Mouse (Mus musculus) liver, embryonic 11.5 days (tissue): ENCODE data around the gene Tspyl3. TPM values are rescaled to one million over a fixed set of nuclear protein-coding genes. Genes with fewer than 3 reads are reported as not detected.
A peak's percentile ranks its signal among the peaks of the same experiment; 100 is the strongest.

ENCODE experiments used
- ATAC-seq: fragments of 200-750 bp; cut with Nextera tagmentation; replicated peaks from 2 replicates; pipeline ENCODE4 v1.8.0; 2017; ENCODE audit warnings: moderate number of reproducible peaks, mild to moderate bottlenecking, moderate TSS enrichment, moderate library complexity; ENCODE audit not compliant: low FRiP score
- DNase-seq: peaks from one replicate; pipeline ENCODE4 v3.0.0-alpha.2; 2017; ENCODE audit warnings: low spot score
- H3K27ac ChIP-seq: fragments of 300-500 bp; sonication (generic); 2 replicates; pipeline ENCODE4 v1.5.1; 2014; ENCODE audit warnings: mild to moderate bottlenecking, low read depth, low read length, control low read depth
- H3K27me3 ChIP-seq: fragments of 300-500 bp; sonication (generic); replicated peaks from 2 replicates; pipeline ENCODE4 v1.6.1; 2014; ENCODE audit warnings: low read length, mixed read lengths; ENCODE audit not compliant: control insufficient read depth, insufficient read depth
- H3K36me3 ChIP-seq: fragments of 300-500 bp; sonication (generic); 2 replicates; pipeline ENCODE4 v1.6.1; 2014; ENCODE audit warnings: mild to moderate bottlenecking, low read length, moderate library complexity, mixed read lengths; ENCODE audit not compliant: control insufficient read depth, insufficient read depth
- H3K4me1 ChIP-seq: fragments of 300-500 bp; sonication (generic); replicated peaks from 2 replicates; pipeline ENCODE4 v1.6.1; 2014; ENCODE audit warnings: low read length, mixed read lengths; ENCODE audit not compliant: control insufficient read depth, insufficient read depth
- H3K4me2 ChIP-seq: fragments of 300-500 bp; sonication (generic); 2 replicates; pipeline ENCODE4 v1.6.1; 2014; ENCODE audit warnings: mild to moderate bottlenecking, control low read depth, moderate library complexity
- H3K4me3 ChIP-seq: fragments of 300-500 bp; sonication (generic); 2 replicates; pipeline ENCODE4 v1.5.1; 2014; ENCODE audit warnings: low read depth, low read length, control low read depth
- H3K9ac ChIP-seq: fragments of 300-500 bp; sonication (generic); 2 replicates; pipeline ENCODE4 v1.6.1; 2014; ENCODE audit warnings: low read depth, low read length, control low read depth
- H3K9me3 ChIP-seq: fragments of 300-500 bp; sonication (generic); 2 replicates; pipeline ENCODE4 v1.6.1; 2016; ENCODE audit warnings: low read length, inconsistent platforms, mixed read lengths; ENCODE audit not compliant: control insufficient read depth
- WGBS: fragments of 180-500 bp; shearing (Covaris S2); extraction: QIAGEN DNeasy Blood & Tissue Kit; methylation state at CpG from one replicate; pipeline ENCODE4 v1.1.7; 2014; 5-methylcytosine and 5-hydroxymethylcytosine counted together
- polyA plus RNA-seq: library from polyadenylated mRNA; unstranded; fragments of >200 nt; fragmentation: Nextera tagmentation; extraction: Ambion mirVana; gene quantifications from 2 replicates; pipeline ENCODE4 v1.2.1, GENCODE M21; 2014

The Tspyl3 gene
- polyA plus RNA-seq, 1 experiment from 2014 or later, result 6.8 TPM

DNA sequence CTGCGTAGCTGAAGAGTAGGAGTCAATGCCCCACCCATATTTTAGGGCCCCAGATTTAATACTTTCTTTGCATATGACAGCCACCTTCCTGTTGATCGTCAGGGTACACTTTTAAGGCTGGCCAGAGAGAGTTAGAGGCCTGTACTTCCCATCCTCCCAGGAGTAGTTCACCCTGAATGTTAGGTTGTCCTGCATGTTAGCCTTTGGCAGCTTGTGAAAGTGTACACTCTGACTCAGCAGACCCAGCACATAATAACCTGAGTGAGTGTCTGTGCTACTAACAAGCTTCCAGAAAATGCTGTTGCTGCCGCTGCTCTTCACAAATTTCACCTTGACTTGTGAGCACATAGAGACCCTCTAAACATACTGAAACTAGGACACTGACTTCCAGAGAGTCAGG lies 48.1 kb downstream of the Tspyl3 start:
- no peak overlapping the region for H3K4me3 ChIP-seq
- WGBS, result 87% methylated on average over 3 of the region's 3 CpGs

DNA sequence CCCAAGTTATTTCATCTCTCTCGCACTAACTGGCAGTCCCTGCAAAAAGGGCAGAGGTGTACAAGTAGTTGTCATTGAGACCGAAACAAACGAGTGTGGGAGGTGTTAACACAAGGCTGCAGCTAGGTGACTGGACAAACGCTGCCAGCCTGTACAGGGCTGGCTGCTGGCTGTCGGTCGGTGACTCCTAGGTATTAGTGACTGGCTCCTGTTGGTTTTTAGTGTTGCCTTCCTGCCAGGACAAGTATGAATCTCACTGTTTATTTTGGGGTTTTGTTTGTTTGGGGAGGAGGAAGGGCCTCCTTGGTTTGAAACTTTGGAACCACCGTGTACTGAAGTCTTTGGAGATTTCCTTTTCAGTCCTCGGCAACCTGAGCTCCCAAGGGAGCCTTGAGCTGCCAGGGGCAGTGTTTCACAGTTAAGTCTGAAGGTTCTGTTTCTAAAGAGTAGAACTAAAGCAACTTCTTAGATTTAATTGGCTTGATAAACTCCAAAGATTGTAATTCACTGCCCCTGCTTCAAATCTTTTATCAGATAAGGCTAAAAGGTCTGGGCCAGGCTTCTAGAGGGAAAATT lies 49.2 kb downstream of the Tspyl3 start:
- Histone ChIP-seq H3K27me3 (no peaks in the 10 kb centered on the region), H3K27ac (no peak overlapping the region), H3K4me1 (no peaks in the 10 kb centered on the region; the same call in 1 of the 2 replicates), H3K4me2 (no peak overlapping the region), H3K9me3 (no peaks in the 10 kb centered on the region), H3K4me3 (no peak overlapping the region), H3K36me3 (peaks cover 8% of the 10 kb centered on the region; the same call in 1 of the 2 replicates), H3K9ac (no peak overlapping the region)
- WGBS, result 74% methylated on average over 8 of the region's 8 CpGs
- no peak for ATAC-seq
- no peak for DNase-seq

More for the DNA sequence above, 48.1 kb downstream of the Tspyl3 start:
- Histone ChIP-seq H3K4me2 (no peak overlapping the region), H3K9ac (no peak overlapping the region), H3K36me3 (peaks cover 13% of the 10 kb centered on the region), H3K27ac (peak overlapping the region; percentile 25), H3K4me1 (no peaks in the 10 kb centered on the region; the same call in 1 of the 2 replicates), H3K9me3 (no peaks in the 10 kb centered on the region), H3K27me3 (no peaks in the 10 kb centered on the region)
- DNase-seq (no peak), ATAC-seq (no peak)

Other genes starting within 250 kb of the Tspyl3 start
- 65.0 and 69.5 TPM in 2 replicates for gene Pdrg1, start 210.0 kb downstream of the Tspyl3 start, polyA plus RNA-seq
- gene Xkr7, start 193.6 kb downstream of the Tspyl3 start, polyA plus RNA-seq, result not detected in 2 replicates
- gene Ccm2l, start 159.5 kb downstream of the Tspyl3 start, polyA plus RNA-seq, result 1.5 and 2.0 TPM in 2 replicates
- 5.1 and 5.2 TPM in 2 replicates for gene Hck, start 117.0 kb downstream of the Tspyl3 start, polyA plus RNA-seq
- gene Tm9sf4, start 64.1 kb downstream of the Tspyl3 start, polyA plus RNA-seq, result 65.4 and 71.4 TPM in 2 replicates
- 45.2 and 45.9 TPM in 2 replicates for gene Plagl2, start 16.0 kb upstream of the Tspyl3 start, polyA plus RNA-seq
- gene Pofut1, start 16.1 kb upstream of the Tspyl3 start, polyA plus RNA-seq, result 6.3 and 8.0 TPM in 2 replicates
- gene Kif3b, start 66.0 kb upstream of the Tspyl3 start, polyA plus RNA-seq, result 3.2 and 3.5 TPM in 2 replicates
- 13.6 and 15.1 TPM in 2 replicates for gene Asxl1, start 120.4 kb upstream of the Tspyl3 start, polyA plus RNA-seq